Mouse (Mus musculus) megakaryocyte-erythroid progenitor cell, adult 5-6 weeks (primary cell): ENCODE measurements around the gene Tmem97. TPM values are rescaled to one million over a fixed set of nuclear protein-coding genes. Genes with fewer than 3 reads are reported as not detected.

Experiments used
- total RNA-seq, 2 experiments: library from RNA; stranded (forward) in 1 of 2; stranded (reverse) in 1 of 2; fragments of 200-1000, 215-1000 nt in 1 of 2; fragments of >200 nt in 1 of 2; fragmentation: Nextera tagmentation in 1 of 2; gene quantifications; 2 replicates each; pipeline ENCODE4 v1.2.3; 2014 to 2017

The Tmem97 gene
- total RNA-seq, 2 experiments from 2014 or later, result 63.3 to 64.4 TPM

Other genes starting within 250 kb of the Tmem97 start
- gene Spag5, start 249.2 kb downstream of the Tmem97 start, total RNA-seq (2014; fragmentation: Nextera tagmentation), result 47.4 and 52.6 TPM in 2 replicates
- gene Spag5, start 249.2 kb downstream of the Tmem97 start, total RNA-seq (2017), result 42.0 and 62.4 TPM in 2 replicates
- gene Aldoc, start 227.8 kb downstream of the Tmem97 start, total RNA-seq (2014; fragmentation: Nextera tagmentation), result 0.39 and 2.4 TPM in 2 replicates
- 0.84 TPM in 1 of 2 replicates, not detected in the other for gene Aldoc, start 227.8 kb downstream of the Tmem97 start, total RNA-seq (2017)
- 40.5 and 44.5 TPM in 2 replicates for gene Pigs, start 222.4 kb downstream of the Tmem97 start, total RNA-seq (2014; fragmentation: Nextera tagmentation)
- gene Pigs, start 222.4 kb downstream of the Tmem97 start, total RNA-seq (2017), result 10.0 and 10.4 TPM in 2 replicates
- gene Unc119, start 207.3 kb downstream of the Tmem97 start, total RNA-seq (2014; fragmentation: Nextera tagmentation), result 51.2 and 51.5 TPM in 2 replicates
- gene Unc119, start 207.3 kb downstream of the Tmem97 start, total RNA-seq (2017), result 20.0 and 27.2 TPM in 2 replicates
- not detected in 2 replicates for gene Foxn1, start 164.2 kb downstream of the Tmem97 start, total RNA-seq (2014; fragmentation: Nextera tagmentation)
- gene Foxn1, start 164.2 kb downstream of the Tmem97 start, total RNA-seq (2017), result not detected in 2 replicates
- gene Slc13a2, start 128.6 kb downstream of the Tmem97 start, total RNA-seq (2014; fragmentation: Nextera tagmentation), result not detected in 2 replicates
- gene Slc13a2, start 128.6 kb downstream of the Tmem97 start, total RNA-seq (2017), result not detected in 2 replicates
- 2.6 and 3.6 TPM in 2 replicates for gene Slc46a1, start 85.1 kb downstream of the Tmem97 start, total RNA-seq (2014; fragmentation: Nextera tagmentation)
- 0.56 and 0.76 TPM in 2 replicates for gene Slc46a1, start 85.1 kb downstream of the Tmem97 start, total RNA-seq (2017)
- not detected in 2 replicates for gene Sarm1, start 53.0 kb downstream of the Tmem97 start, total RNA-seq (2014; fragmentation: Nextera tagmentation)
- gene Sarm1, start 53.0 kb downstream of the Tmem97 start, total RNA-seq (2017), result 0.88 TPM in 1 of 2 replicates, not detected in the other
- not detected in 2 replicates for gene Vtn, start 51.7 kb downstream of the Tmem97 start, total RNA-seq (2014; fragmentation: Nextera tagmentation)
- gene Vtn, start 51.7 kb downstream of the Tmem97 start, total RNA-seq (2017), result not detected in 2 replicates
- not detected in 2 replicates for gene Sebox, start 47.3 kb downstream of the Tmem97 start, total RNA-seq (2014; fragmentation: Nextera tagmentation)
- not detected in 2 replicates for gene Sebox, start 47.3 kb downstream of the Tmem97 start, total RNA-seq (2017)
- 26.3 and 34.8 TPM in 2 replicates for gene Tmem199, start 38.6 kb downstream of the Tmem97 start, total RNA-seq (2014; fragmentation: Nextera tagmentation)
- gene Tmem199, start 38.6 kb downstream of the Tmem97 start, total RNA-seq (2017), result 33.1 and 39.0 TPM in 2 replicates
- 104 and 105 TPM in 2 replicates for gene Poldip2, start 38.6 kb downstream of the Tmem97 start, total RNA-seq (2014; fragmentation: Nextera tagmentation)
- gene Poldip2, start 38.6 kb downstream of the Tmem97 start, total RNA-seq (2017), result 79.8 and 81.7 TPM in 2 replicates
- 2.5 and 4.6 TPM in 2 replicates for gene Tnfaip1, start 14.4 kb downstream of the Tmem97 start, total RNA-seq (2014; fragmentation: Nextera tagmentation)
- gene Tnfaip1, start 14.4 kb downstream of the Tmem97 start, total RNA-seq (2017), result 0.15 and 2.7 TPM in 2 replicates
- 57.8 and 83.5 TPM in 2 replicates for gene Ift20, start 14.4 kb downstream of the Tmem97 start, total RNA-seq (2014; fragmentation: Nextera tagmentation)
- 142 and 156 TPM in 2 replicates for gene Ift20, start 14.4 kb downstream of the Tmem97 start, total RNA-seq (2017)
- 26.7 and 34.8 TPM in 2 replicates for gene Nlk, start 146.6 kb upstream of the Tmem97 start, total RNA-seq (2014; fragmentation: Nextera tagmentation)
- gene Nlk, start 146.6 kb upstream of the Tmem97 start, total RNA-seq (2017), result 21.6 and 29.8 TPM in 2 replicates
- 27.0 and 42.5 TPM in 2 replicates for gene Ccnq, start 201.0 kb upstream of the Tmem97 start, total RNA-seq (2014; fragmentation: Nextera tagmentation)
- 30.9 and 32.6 TPM in 2 replicates for gene Ccnq, start 201.0 kb upstream of the Tmem97 start, total RNA-seq (2017)